Mouse (Mus musculus) embryo, embryonic 10.5 days (tissue): ENCODE measurements at regions not wholly inside any gene's neighbourhood (a gene's known extent, or its start where the extent isn't known, plus 50 kb on each side); places are given as distances from the start of the nearest gene placed in this dataset.
A peak's percentile ranks its signal among the peaks of the same experiment; 100 is the strongest.

ENCODE experiments used
- DNase-seq: peaks from one replicate; pipeline ENCODE4 v3.0.0-alpha.2; 2015; ENCODE audit warnings: low spot score

GRCm38 (mm10) chr16:9260966-9261365 lies 431.1 kb downstream of the 1810013L24Rik start:
- DNase-seq = no peak

- DNase-seq = no peak
These were observed 434.8 kb downstream of the 1810013L24Rik start for GRCm38 (mm10) chr16:9264554-9265145.

- DNase-seq = no peak
These were observed 437.3 kb downstream of the 1810013L24Rik start for GRCm38 (mm10) chr16:9267204-9267603.

- DNase-seq = no peak
These were observed 440.2 kb downstream of the 1810013L24Rik start for GRCm38 (mm10) chr16:9270099-9270498.

GRCm38 (mm10) chr16:9270671-9271070 lies 440.8 kb downstream of the 1810013L24Rik start:
- no peak for DNase-seq

GRCm38 (mm10) chr16:9273751-9274300 lies 443.9 kb downstream of the 1810013L24Rik start:
- peak; percentile 52 for DNase-seq

- DNase-seq = no peak
These were observed 444.7 kb downstream of the 1810013L24Rik start for GRCm38 (mm10) chr16:9274583-9275100.

GRCm38 (mm10) chr16:9275426-9275825 lies 445.5 kb downstream of the 1810013L24Rik start:
- DNase-seq = no peak

GRCm38 (mm10) chr16:9277064-9277463 lies 447.2 kb downstream of the 1810013L24Rik start:
- DNase-seq = no peak

- DNase-seq = no peak
These were observed 449.8 kb downstream of the 1810013L24Rik start for GRCm38 (mm10) chr16:9279726-9280125.

GRCm38 (mm10) chr16:9280431-9280830 lies 450.5 kb downstream of the 1810013L24Rik start:
- DNase-seq = no peak

GRCm38 (mm10) chr16:9280931-9281330 lies 451.0 kb downstream of the 1810013L24Rik start:
- peak; percentile 64 for DNase-seq

GRCm38 (mm10) chr16:9284423-9284822 lies 454.5 kb downstream of the 1810013L24Rik start:
- no peak for DNase-seq

GRCm38 (mm10) chr16:9285921-9286320 lies 456.0 kb downstream of the 1810013L24Rik start:
- no peak for DNase-seq

- no peak for DNase-seq
These were observed 457.7 kb downstream of the 1810013L24Rik start for GRCm38 (mm10) chr16:9287557-9287956.

- DNase-seq = no peak
These were observed 461.6 kb downstream of the 1810013L24Rik start for GRCm38 (mm10) chr16:9291356-9292020.

- DNase-seq = no peak
These were observed 473.2 kb downstream of the 1810013L24Rik start for GRCm38 (mm10) chr16:9303134-9303533.

GRCm38 (mm10) chr16:9304079-9304478 lies 474.2 kb downstream of the 1810013L24Rik start:
- no peak for DNase-seq

GRCm38 (mm10) chr16:9310744-9311143 lies 480.8 kb downstream of the 1810013L24Rik start:
- DNase-seq = no peak

- no peak for DNase-seq
These were observed 505.7 kb downstream of the 1810013L24Rik start for GRCm38 (mm10) chr16:9335626-9336025.

GRCm38 (mm10) chr16:9336063-9336462 lies 506.2 kb downstream of the 1810013L24Rik start:
- DNase-seq = no peak

- DNase-seq = no peak
These were observed 509.6 kb downstream of the 1810013L24Rik start for GRCm38 (mm10) chr16:9339456-9339855.

GRCm38 (mm10) chr16:9341245-9341644 lies 511.3 kb downstream of the 1810013L24Rik start:
- no peak for DNase-seq
